Comparison of ENCODE assay signal across 8 mouse cellular contexts in the genomic region with DNA sequence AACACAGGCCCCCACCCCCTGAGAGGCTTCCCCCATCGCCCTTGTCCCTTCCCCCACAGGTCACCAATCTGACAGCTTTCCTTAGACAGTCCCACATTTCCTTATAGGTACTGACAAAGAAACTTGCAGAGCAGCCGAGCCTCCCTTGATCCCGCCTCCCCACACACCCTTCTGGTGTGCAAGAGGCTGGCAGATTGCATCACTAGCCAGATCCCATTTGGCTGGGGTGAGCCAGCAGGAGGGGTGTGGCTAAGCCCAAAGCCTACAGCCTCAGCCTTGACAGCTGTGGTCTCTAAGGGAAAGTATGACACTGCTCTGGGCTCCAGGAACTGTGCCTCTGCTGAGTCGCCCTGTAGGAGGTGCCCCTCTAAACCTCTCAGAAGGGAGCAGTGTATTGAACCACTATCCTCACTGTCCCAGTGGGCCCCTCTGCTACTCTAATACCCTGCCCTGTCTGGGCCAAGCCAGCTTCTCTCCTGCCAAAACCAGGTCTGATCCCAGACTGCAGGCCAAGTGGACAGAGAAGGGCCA. TPM values are rescaled to one million over a fixed set of nuclear protein-coding genes. Genes with fewer than 3 reads are reported as not detected.
DNase-seq lines count a peak whose midpoint lies in the region; ATAC-seq and TF ChIP-seq lines count a peak whose summit lies in the region.

No protein-coding gene starts in this region.

- H3K27me3 ChIP-seq in embryonic facial prominence, embryonic 15.5 days, result no peaks in the 10 kb centered on the region
- H3K27me3 ChIP-seq in heart, adult 2 months (ENCODE audit: control insufficient read depth, insufficient read depth, low read length), result no peaks in the 10 kb centered on the region
- no peaks in the 10 kb centered on the region for H3K27me3 ChIP-seq in limb, embryonic 12.5 days
- H3K27me3 ChIP-seq in midbrain, embryonic 14.5 days (ENCODE audit: control insufficient read depth, insufficient read depth, low read length), result no peaks in the 10 kb centered on the region

- H3K36me3 ChIP-seq in embryonic facial prominence, embryonic 15.5 days, result 0 out of 2 replicates have a peak, but pooled peaks cover 10% of the 10 kb centered on the region
- H3K36me3 ChIP-seq in heart, adult 2 months (ENCODE audit: control insufficient read depth, insufficient read depth, low read length), result no peaks in the 10 kb centered on the region
- peaks cover 4% of the 10 kb centered on the region; the same call in 1 of the 2 replicates for H3K36me3 ChIP-seq in limb, embryonic 12.5 days
- H3K36me3 ChIP-seq in midbrain, embryonic 14.5 days (ENCODE audit: control insufficient read depth, insufficient read depth, low read length), result no peaks in the 10 kb centered on the region

- H3K4me1 ChIP-seq in embryonic facial prominence, embryonic 15.5 days, result peaks cover 56% of the 10 kb centered on the region
- peaks cover 8% of the 10 kb centered on the region for H3K4me1 ChIP-seq in heart, adult 2 months (ENCODE audit: control insufficient read depth, insufficient read depth, low read length)
- peaks cover 41% of the 10 kb centered on the region for H3K4me1 ChIP-seq in limb, embryonic 12.5 days (replicated peaks)
- H3K4me1 ChIP-seq in midbrain, embryonic 14.5 days (ENCODE audit: control insufficient read depth, insufficient read depth, low read length), result peaks cover 33% of the 10 kb centered on the region

- 10% methylated on average over 4 of the region's 4 CpGs for WGBS in embryonic facial prominence, embryonic 15.5 days
- 7% methylated on average over 4 of the region's 4 CpGs for WGBS in heart, adult 2 months
- 4% methylated on average over 4 of the region's 4 CpGs for WGBS in limb, embryonic 12.5 days
- WGBS in midbrain, embryonic 14.5 days, result 8% methylated on average over 4 of the region's 4 CpGs

- H3K9ac ChIP-seq in embryonic facial prominence, embryonic 15.5 days, result peak overlapping the region; percentile 18; the same call in 1 of the 2 replicates
- no peak overlapping the region for H3K9ac ChIP-seq in heart, adult 2 months (ENCODE audit: low read depth, low read length)
- 0 out of 2 replicates have a peak overlapping the region, but pooled peaks have one; percentile 19 for H3K9ac ChIP-seq in limb, embryonic 12.5 days (replicated peaks)
- peak overlapping the region; percentile 43 for H3K9ac ChIP-seq in midbrain, embryonic 14.5 days (replicated peaks; ENCODE audit: low read length)

- peak; percentile 82 for ATAC-seq in embryonic facial prominence, embryonic 15.5 days (ENCODE audit: insufficient number of reproducible peaks, low FRiP score, low TSS enrichment, low read depth)
- peak; percentile 28; the same call in 1 of the 2 replicates for ATAC-seq in limb, embryonic 12.5 days (ENCODE audit: insufficient number of reproducible peaks, insufficient read depth, low FRiP score, low TSS enrichment, low read depth)
- ATAC-seq in midbrain, embryonic 14.5 days (ENCODE audit: low FRiP score, low TSS enrichment), result peak; percentile 77

- intact Hi-C loops in heart, adult 2 months (cut with DNase I), result no loop called here

- H3K4me3 ChIP-seq in embryonic facial prominence, embryonic 15.5 days (replicated peaks), result no peak overlapping the region
- no peak overlapping the region for H3K4me3 ChIP-seq in heart, adult 2 months
- H3K4me3 ChIP-seq in limb, embryonic 12.5 days (replicated peaks), result no peak overlapping the region
- no peak overlapping the region for H3K4me3 ChIP-seq in midbrain, embryonic 14.5 days (replicated peaks; ENCODE audit: low read depth, low read length)

- no peak for TF ChIP-seq POLR2A in heart, adult 2 months (IDR thresholded peaks at IDR 0.05; ENCODE audit: insufficient read depth, low read depth, low read length)

- DNase-seq in 3134 (ENCODE audit: extremely low read depth, insufficient read length, low spot score), result peak; percentile 87
- DNase-seq in adrenal gland, postnatal 25 days, result peak; percentile 73
- peak; percentile 73 to 85 for DNase-seq in heart, adult 2 months
- DNase-seq in kidney, adult 8-10 months, result peak; percentile 42 to 61
- DNase-seq in midbrain, embryonic 14.5 days, result peak; percentile 72
- DNase-seq in spleen, postnatal 4 days (ENCODE audit: low spot score in 2 of 2), result peak; percentile 88

- peak; percentile 31; the same call in 1 of the 2 replicates for TF ChIP-seq EP300 in heart, adult 2 months (IDR thresholded peaks at IDR 0.05; ENCODE audit: insufficient read depth, low read depth, low read length)

- peak overlapping the region; percentile 86 for H3K27ac ChIP-seq in embryonic facial prominence, embryonic 15.5 days (replicated peaks)
- H3K27ac ChIP-seq in heart, adult 2 months, result peak overlapping the region; percentile 20
- peak overlapping the region; percentile 80 for H3K27ac ChIP-seq in limb, embryonic 12.5 days
- H3K27ac ChIP-seq in midbrain, embryonic 14.5 days (replicated peaks; ENCODE audit: low read depth, low read length), result peak overlapping the region; percentile 80

- H3K79me2 ChIP-seq in heart, adult 2 months (replicated peaks; ENCODE audit: control insufficient read depth, insufficient read depth, low read length), result no peaks in the 10 kb centered on the region

- peak; percentile 14 for TF ChIP-seq CTCF in heart, adult 2 months (IDR thresholded peaks at IDR 0.05)

- H3K4me2 ChIP-seq in embryonic facial prominence, embryonic 15.5 days (replicated peaks), result 0 out of 2 replicates have a peak overlapping the region, but pooled peaks have one; percentile 15
- H3K4me2 ChIP-seq in limb, embryonic 12.5 days, result peak overlapping the region; percentile 41
- peak overlapping the region; percentile 31 for H3K4me2 ChIP-seq in midbrain, embryonic 14.5 days (ENCODE audit: low read length)

- H3K9me3 ChIP-seq in embryonic facial prominence, embryonic 15.5 days (replicated peaks), result no peaks in the 10 kb centered on the region
- H3K9me3 ChIP-seq in limb, embryonic 12.5 days, result no peaks in the 10 kb centered on the region
- no peaks in the 10 kb centered on the region for H3K9me3 ChIP-seq in midbrain, embryonic 14.5 days (ENCODE audit: control insufficient read depth, low read length)

RNA-seq across cellular contexts. Expression of gene Slc7a5, which starts 9.0 kb away (rescaled TPM):
- total RNA-seq in adrenal gland, postnatal 25 days (2021), result 56.6 and 57.8 TPM in 2 replicates
- polyA plus RNA-seq in embryonic facial prominence, embryonic 15.5 days (2015; fragmentation: Nextera tagmentation; extraction: Ambion mirVana), result 31.0 and 31.9 TPM in 2 replicates
- total RNA-seq in heart, adult 2 months (2021), result 1 to 10 TPM; 3.1 to 4.6 TPM
- 5.0 and 5.2 TPM in 2 replicates for polyA plus RNA-seq in heart, adult 2 months (2012; rRNA removed)
- 13.4 and 18.2 TPM in 2 replicates for polyA plus RNA-seq in limb, embryonic 12.5 days (2016; fragmentation: Nextera tagmentation; extraction: Ambion mirVana)
- 42.0 and 54.0 TPM in 2 replicates for polyA plus RNA-seq in midbrain, embryonic 14.5 days (2014; fragmentation: Nextera tagmentation; extraction: Ambion mirVana)

RNA-seq across cellular contexts. Expression of gene Car5a, which starts 46.2 kb away (rescaled TPM):
- 1.6 TPM in 1 of 2 replicates, not detected in the other for total RNA-seq in adrenal gland, postnatal 25 days (2021)
- polyA plus RNA-seq in embryonic facial prominence, embryonic 15.5 days (2015; fragmentation: Nextera tagmentation; extraction: Ambion mirVana), result 0.13 TPM in 1 of 2 replicates, not detected in the other
- not detected for total RNA-seq in heart, adult 2 months (2021)
- not detected in 2 replicates for polyA plus RNA-seq in heart, adult 2 months (2012; rRNA removed)
- polyA plus RNA-seq in limb, embryonic 12.5 days (2016; fragmentation: Nextera tagmentation; extraction: Ambion mirVana), result 0.18 and 0.51 TPM in 2 replicates
- not detected in 2 replicates for polyA plus RNA-seq in midbrain, embryonic 14.5 days (2014; fragmentation: Nextera tagmentation; extraction: Ambion mirVana)

RNA-seq across cellular contexts. Expression of gene Banp, which starts 51.1 kb away (rescaled TPM):
- total RNA-seq in adrenal gland, postnatal 25 days (2021), result 33.2 and 35.7 TPM in 2 replicates
- polyA plus RNA-seq in embryonic facial prominence, embryonic 15.5 days (2015; fragmentation: Nextera tagmentation; extraction: Ambion mirVana), result 46.3 and 48.5 TPM in 2 replicates
- total RNA-seq in heart, adult 2 months (2021), result 10 to 100 TPM; 13.1 to 26.9 TPM
- 17.9 and 32.1 TPM in 2 replicates for polyA plus RNA-seq in heart, adult 2 months (2012; rRNA removed)
- 41.7 and 42.3 TPM in 2 replicates for polyA plus RNA-seq in limb, embryonic 12.5 days (2016; fragmentation: Nextera tagmentation; extraction: Ambion mirVana)
- 47.7 and 48.7 TPM in 2 replicates for polyA plus RNA-seq in midbrain, embryonic 14.5 days (2014; fragmentation: Nextera tagmentation; extraction: Ambion mirVana)

Comparison
In these comparisons a context has a peak if more than half of its experiments do, and no peak if none do; other contexts are left out.
1. ATAC-seq: peak in every context shown above with its lines; median percentile 82 in embryonic facial prominence, embryonic 15.5 days; 77 in midbrain, embryonic 14.5 days; 28 in limb, embryonic 12.5 days.
2. H3K27ac ChIP-seq: peak in every context shown above with its lines; median percentile 86 in embryonic facial prominence, embryonic 15.5 days; 80 in limb, embryonic 12.5 days; 80 in midbrain, embryonic 14.5 days; 20 in heart, adult 2 months.